Mouse (Mus musculus) lung, embryonic 16.5 days (tissue): ENCODE measurements around the gene Klhdc8b. TPM values are rescaled to one million over a fixed set of nuclear protein-coding genes. Genes with fewer than 3 reads are reported as not detected.

ENCODE experiments used
- ATAC-seq: fragments of 200-750 bp; cut with Nextera tagmentation; 2 replicates; pipeline ENCODE4 v1.8.0; 2017; ENCODE audit warnings: low read depth, mild to moderate bottlenecking, moderate library complexity
- H3K27ac ChIP-seq: fragments of 300-500 bp; sonication (generic); 2 replicates; pipeline ENCODE4 v1.5.1; 2014; ENCODE audit warnings: mild to moderate bottlenecking, control low read depth, low read length
- H3K27me3 ChIP-seq: fragments of 300-500 bp; sonication (generic); 2 replicates; pipeline ENCODE4 v1.6.1; 2014; ENCODE audit warnings: low read depth, low read length, mixed read lengths; ENCODE audit not compliant: control insufficient read depth, insufficient read depth
- H3K36me3 ChIP-seq: fragments of 300-500 bp; sonication (generic); 2 replicates; pipeline ENCODE4 v1.6.1; 2014; ENCODE audit warnings: low read length; ENCODE audit not compliant: control insufficient read depth, insufficient read depth
- H3K4me1 ChIP-seq: fragments of 300-500 bp; sonication (generic); replicated peaks from 2 replicates; pipeline ENCODE4 v1.6.1; 2014; ENCODE audit warnings: low read length, mixed read lengths; ENCODE audit not compliant: control insufficient read depth, insufficient read depth
- H3K4me2 ChIP-seq: fragments of 300-500 bp; sonication (generic); 2 replicates; pipeline ENCODE4 v1.6.1; 2014; ENCODE audit warnings: low read depth, low read length, control low read depth
- H3K4me3 ChIP-seq: fragments of 300-500 bp; sonication (generic); 2 replicates; pipeline ENCODE4 v1.5.1; 2014; ENCODE audit warnings: mild to moderate bottlenecking, low read length, control low read depth
- H3K9ac ChIP-seq: fragments of 300-500 bp; sonication (generic); 2 replicates; pipeline ENCODE4 v1.6.1; 2014; ENCODE audit warnings: low read length, control low read depth
- H3K9me3 ChIP-seq: fragments of 300-500 bp; sonication (generic); 2 replicates; pipeline ENCODE4 v1.6.1; 2016; ENCODE audit warnings: low read length; ENCODE audit not compliant: control insufficient read depth
- WGBS: fragments of 180-500 bp; shearing (Covaris S2); extraction: QIAGEN DNeasy Blood & Tissue Kit; methylation state at CpG from one replicate; pipeline ENCODE4 v1.1.7; 2014; 5-methylcytosine and 5-hydroxymethylcytosine counted together
- polyA plus RNA-seq: library from polyadenylated mRNA; unstranded; fragments of >200 nt; fragmentation: Nextera tagmentation; extraction: Ambion mirVana; gene quantifications from 2 replicates; pipeline ENCODE4 v1.2.1, GENCODE M21; 2015

Gene Klhdc8b
- polyA plus RNA-seq, 1 experiment from 2014 or later, result 76.6 TPM

- 77% methylated on average over 9 of the region's 9 CpGs for WGBS
- Histone ChIP-seq H3K36me3 (no peaks in the 10 kb centered on the region), H3K9me3 (peaks cover 2% of the 10 kb centered on the region; the same call in 1 of the 2 replicates), H3K4me2 (no peak overlapping the region), H3K4me3 (no peak overlapping the region), H3K27ac (no peak overlapping the region), H3K4me1 (no peaks in the 10 kb centered on the region), H3K9ac (no peak overlapping the region), H3K27me3 (no peaks in the 10 kb centered on the region)
- no peak for ATAC-seq
These were observed 49.9 kb downstream of the Klhdc8b start for GRCm38 (mm10) chr9:108411381-108411942.

GRCm38 (mm10) chr9:108409535-108409934 lies 51.8 kb downstream of the Klhdc8b start:
- Histone ChIP-seq H3K4me3 (no peak overlapping the region), H3K27me3 (no peaks in the 10 kb centered on the region), H3K27ac (no peak overlapping the region), H3K4me1 (no peaks in the 10 kb centered on the region), H3K9ac (no peak overlapping the region), H3K36me3 (no peaks in the 10 kb centered on the region), H3K4me2 (no peak overlapping the region), H3K9me3 (peaks cover 2% of the 10 kb centered on the region; the same call in 1 of the 2 replicates)
- ATAC-seq, result no peak
- WGBS, result 79% methylated on average over 4 of the region's 4 CpGs

DNA sequence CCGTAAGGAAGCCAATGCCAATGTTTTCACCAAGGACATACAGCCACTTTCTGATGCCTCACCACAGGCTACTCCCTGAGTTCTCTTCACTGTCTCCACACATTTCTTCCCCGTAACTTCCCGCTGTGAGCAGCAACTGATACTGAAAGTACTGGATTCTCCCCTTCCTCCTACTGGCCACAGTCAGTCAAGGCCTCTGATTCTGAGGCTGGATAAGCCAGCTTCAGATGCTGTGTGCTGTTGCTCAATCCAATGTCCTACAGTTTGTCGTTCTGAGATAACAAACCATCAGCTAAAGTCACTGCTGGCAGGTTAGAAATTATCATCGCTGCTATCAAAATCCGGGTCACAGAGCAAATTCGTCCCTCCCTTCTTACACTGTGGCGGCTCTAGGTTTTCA lies 56.9 kb downstream of the Klhdc8b start:
- Histone ChIP-seq H3K4me1 (no peaks in the 10 kb centered on the region), H3K36me3 (no peaks in the 10 kb centered on the region), H3K27me3 (no peaks in the 10 kb centered on the region), H3K9me3 (no peaks in the 10 kb centered on the region), H3K4me3 (no peak overlapping the region), H3K4me2 (no peak overlapping the region), H3K27ac (no peak overlapping the region), H3K9ac (no peak overlapping the region)
- no peak for ATAC-seq
- 67% methylated on average over 8 of the region's 8 CpGs for WGBS

- Histone ChIP-seq H3K9me3 (no peaks in the 10 kb centered on the region), H3K4me2 (no peak overlapping the region), H3K4me3 (no peak overlapping the region), H3K27ac (no peak overlapping the region), H3K27me3 (no peaks in the 10 kb centered on the region), H3K9ac (no peak overlapping the region), H3K4me1 (no peaks in the 10 kb centered on the region), H3K36me3 (no peaks in the 10 kb centered on the region)
- ATAC-seq, result no peak
- whole genome bisulfite sequencing, result 62% methylated on average over 4 of the region's 4 CpGs
These were observed 58.3 kb downstream of the Klhdc8b start for GRCm38 (mm10) chr9:108403081-108403480.

DNA sequence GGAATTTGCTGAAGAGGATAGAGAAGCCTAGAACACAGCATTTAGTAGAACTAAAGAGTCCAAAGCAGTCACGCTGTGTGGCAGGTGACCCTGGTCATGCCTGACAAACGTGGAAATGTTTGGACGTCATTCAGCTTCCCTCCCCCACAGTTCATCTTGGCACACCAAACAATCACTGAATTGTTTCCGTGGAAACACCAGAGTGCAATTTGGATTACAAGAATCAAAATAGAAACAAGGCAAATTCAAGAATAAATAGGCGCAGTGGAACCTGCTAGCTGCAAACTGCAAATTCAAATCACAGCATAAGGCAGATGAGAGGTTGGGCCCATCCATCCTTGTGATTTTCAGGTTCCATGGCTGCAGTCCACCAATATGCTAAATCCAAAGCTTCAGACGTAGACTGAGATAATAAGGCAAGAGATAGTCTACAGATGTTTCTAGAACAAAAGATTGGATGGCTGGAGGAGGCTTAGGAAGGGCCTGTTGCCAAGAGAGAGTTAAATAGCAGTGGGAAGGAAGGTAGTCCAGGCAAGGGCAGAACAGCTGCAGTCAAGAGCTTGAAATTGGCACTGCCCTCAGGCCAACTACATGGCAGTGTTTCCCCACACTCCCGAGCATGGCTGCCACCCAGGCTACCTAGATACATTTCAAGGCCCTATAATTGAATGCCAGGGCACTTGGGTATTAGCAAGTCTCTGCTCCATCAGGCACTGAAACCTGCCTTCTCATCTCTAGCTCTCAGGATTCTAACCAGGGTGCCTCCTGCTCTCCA lies 60.0 kb downstream of the Klhdc8b start:
- H3K9me3 ChIP-seq, result no peaks in the 10 kb centered on the region
- H3K9ac ChIP-seq, result no peak overlapping the region
- H3K36me3 ChIP-seq, result no peaks in the 10 kb centered on the region
- no peak for ATAC-seq
- no peaks in the 10 kb centered on the region for H3K4me1 ChIP-seq
- H3K27me3 ChIP-seq, result no peaks in the 10 kb centered on the region
- WGBS, result 62% methylated on average over 7 of the region's 7 CpGs
- no peak overlapping the region for H3K27ac ChIP-seq
- no peak overlapping the region for H3K4me2 ChIP-seq
- no peak overlapping the region for H3K4me3 ChIP-seq

GRCm38 (mm10) chr9:108398324-108398723 lies 63.1 kb downstream of the Klhdc8b start:
- Histone ChIP-seq H3K36me3 (no peaks in the 10 kb centered on the region), H3K4me1 (no peaks in the 10 kb centered on the region), H3K4me2 (no peak overlapping the region), H3K27me3 (no peaks in the 10 kb centered on the region), H3K27ac (no peak overlapping the region), H3K9me3 (no peaks in the 10 kb centered on the region), H3K4me3 (no peak overlapping the region), H3K9ac (no peak overlapping the region)
- ATAC-seq, result no peak
- WGBS, result 90% methylated on average over 3 of the region's 3 CpGs

Other genes starting within 250 kb of the Klhdc8b start
- gene Dag1, start 197.6 kb downstream of the Klhdc8b start, polyA plus RNA-seq, result 124 and 141 TPM in 2 replicates
- gene Nicn1, start 171.2 kb downstream of the Klhdc8b start, polyA plus RNA-seq, result 36.8 and 41.6 TPM in 2 replicates
- gene Amt, start 164.7 kb downstream of the Klhdc8b start, polyA plus RNA-seq, result 19.1 and 21.9 TPM in 2 replicates
- gene Rhoa, start 155.5 kb downstream of the Klhdc8b start, polyA plus RNA-seq, result 531 and 556 TPM in 2 replicates
- 38.0 and 41.8 TPM in 2 replicates for gene Tcta, start 155.4 kb downstream of the Klhdc8b start, polyA plus RNA-seq
- gene Gpx1, start 122.7 kb downstream of the Klhdc8b start, polyA plus RNA-seq, result 649 and 714 TPM in 2 replicates
- gene Usp4, start 113.7 kb downstream of the Klhdc8b start, polyA plus RNA-seq, result 89.9 and 93.6 TPM in 2 replicates
- gene 1700102P08Rik, start 68.8 kb downstream of the Klhdc8b start, polyA plus RNA-seq, result 0.41 and 0.64 TPM in 2 replicates
- gene Ccdc36, start 33.1 kb downstream of the Klhdc8b start, polyA plus RNA-seq, result 1.7 and 2.6 TPM in 2 replicates
- gene BC048562, start 25.1 kb downstream of the Klhdc8b start, polyA plus RNA-seq, result not detected in 2 replicates
- 50.7 and 58.0 TPM in 2 replicates for gene Ccdc71, start 1.1 kb downstream of the Klhdc8b start, polyA plus RNA-seq
- 86.0 and 95.5 TPM in 2 replicates for gene Lamb2, start 18.2 kb upstream of the Klhdc8b start, polyA plus RNA-seq
- gene Usp19, start 29.0 kb upstream of the Klhdc8b start, polyA plus RNA-seq, result 59.1 and 61.0 TPM in 2 replicates
- gene Qars, start 46.1 kb upstream of the Klhdc8b start, polyA plus RNA-seq, result 97.4 and 107 TPM in 2 replicates
- 108 and 118 TPM in 2 replicates for gene Qrich1, start 55.2 kb upstream of the Klhdc8b start, polyA plus RNA-seq
- 148 and 149 TPM in 2 replicates for gene Impdh2, start 98.7 kb upstream of the Klhdc8b start, polyA plus RNA-seq
- gene Ndufaf3, start 105.9 kb upstream of the Klhdc8b start, polyA plus RNA-seq, result 55.8 and 60.2 TPM in 2 replicates
- gene Dalrd3, start 108.3 kb upstream of the Klhdc8b start, polyA plus RNA-seq, result 146 and 161 TPM in 2 replicates
- 122 and 128 TPM in 2 replicates for gene Wdr6, start 117.2 kb upstream of the Klhdc8b start, polyA plus RNA-seq
- gene P4htm, start 136.1 kb upstream of the Klhdc8b start, polyA plus RNA-seq, result 8.0 and 8.3 TPM in 2 replicates
- gene Arih2, start 187.8 kb upstream of the Klhdc8b start, polyA plus RNA-seq, result 44.3 and 46.7 TPM in 2 replicates
- 44.8 and 46.8 TPM in 2 replicates for gene Slc25a20, start 200.5 kb upstream of the Klhdc8b start, polyA plus RNA-seq
- 13.1 and 14.8 TPM in 2 replicates for gene Prkar2a, start 227.7 kb upstream of the Klhdc8b start, polyA plus RNA-seq